Mouse (Mus musculus): ENCODE measurements around the gene Golt1b.

Gene Golt1b

GRCm38 (mm10) chr6:142384521-142384920 lies 2.5 kb upstream of the Golt1b start:
- DNase-seq (ENCODE audit: low read depth, low spot score) = no peak

- DNase-seq (ENCODE audit: low read depth, low spot score) = no peak
These were observed 573 bp upstream of the Golt1b start for GRCm38 (mm10) chr6:142386285-142387010.

- no peak for DNase-seq (ENCODE audit: low read depth, low spot score)
These were observed 792 bp downstream of the Golt1b start for GRCm38 (mm10) chr6:142387755-142388271.

- DNase-seq (ENCODE audit: low read depth, low spot score) = peak; percentile 53
These were observed 2.1 kb downstream of the Golt1b start for GRCm38 (mm10) chr6:142389101-142389500.

- DNase-seq (ENCODE audit: low read depth, low spot score) = no peak
These were observed 5.3 kb downstream of the Golt1b start for GRCm38 (mm10) chr6:142392312-142392711.

- peak; percentile 57 for DNase-seq (ENCODE audit: low read depth, low spot score)
These were observed 7.6 kb downstream of the Golt1b start for GRCm38 (mm10) chr6:142394669-142395068.

- DNase-seq (ENCODE audit: low read depth, low spot score) = peak; percentile 48
These were observed 8.7 kb downstream of the Golt1b start for GRCm38 (mm10) chr6:142395756-142396155.

- no peak for DNase-seq (ENCODE audit: low read depth, low spot score)
These were observed 24.1 kb downstream of the Golt1b start for GRCm38 (mm10) chr6:142411140-142411539.

GRCm38 (mm10) chr6:142412906-142413491 lies 26.0 kb downstream of the Golt1b start, which contains the start of gene Spx:
Gene Spx (plus strand): TSS chr6:142413441.
- no peak for DNase-seq (ENCODE audit: low read depth, low spot score)

GRCm38 (mm10) chr6:142413845-142414244 lies 26.8 kb downstream of the Golt1b start:
- DNase-seq (ENCODE audit: low read depth, low spot score) = no peak

GRCm38 (mm10) chr6:142414597-142414996 lies 27.6 kb downstream of the Golt1b start:
- DNase-seq (ENCODE audit: low read depth, low spot score) = no peak

- no peak for DNase-seq (ENCODE audit: low read depth, low spot score)
These were observed 38.0 kb downstream of the Golt1b start for GRCm38 (mm10) chr6:142424976-142425375.

- DNase-seq (ENCODE audit: low read depth, low spot score) = peak; percentile 5
These were observed 42.1 kb downstream of the Golt1b start for GRCm38 (mm10) chr6:142429072-142429471.

- DNase-seq (ENCODE audit: low read depth, low spot score) = no peak
These were observed 64.4 kb downstream of the Golt1b start for GRCm38 (mm10) chr6:142451381-142451780.

- DNase-seq (ENCODE audit: low read depth, low spot score) = no peak
These were observed 66.3 kb downstream of the Golt1b start for GRCm38 (mm10) chr6:142453311-142453710.

Measured in brain, adult 2 months (tissue).